19 mouse cellular contexts compared by ENCODE assay signal in genomic region chr2:60405431-60405830, GRCm38 (mm10).
"Had no signal": no experiment of that assay in that cellular context is flagged by ENCODE, and none has a peak within 500 bp of the region (broad histone marks: within the 10 kb centered on the region; RNA-seq: fewer than 3 reads in every experiment).

No protein-coding gene starts in this region.

- H3K9me3 ChIP-seq: intestine, embryonic 15.5 days; liver, embryonic 13.5 days; midbrain, embryonic 12.5 days; midbrain, embryonic 15.5 days; neural tube, embryonic 12.5 days; neural tube, embryonic 15.5 days had no signal

- H3K9ac ChIP-seq: intestine, embryonic 15.5 days; liver, embryonic 13.5 days; lung, embryonic 14.5 days; midbrain, embryonic 12.5 days; midbrain, embryonic 15.5 days; neural tube, embryonic 12.5 days; neural tube, embryonic 15.5 days had no signal

- DNase-seq: kidney, adult 11 months; kidney, adult 8-10 months; kidney, postnatal 14 days; kidney, postnatal 4 days; liver, embryonic 13.5 days; lung, embryonic 14.5 days; right cerebral cortex, adult 18-20 months; right cerebral cortex, postnatal 14 days; right cerebral cortex, postnatal 4 days; thymus, postnatal 25 days had no signal

- H3K27ac ChIP-seq: intestine, embryonic 15.5 days; left cerebral cortex, adult 2 months; liver, embryonic 13.5 days; macrophage; midbrain, embryonic 12.5 days; midbrain, embryonic 15.5 days; neural tube, embryonic 12.5 days; neural tube, embryonic 15.5 days; stomach, postnatal 0 days had no signal

- H3K4me2 ChIP-seq: intestine, embryonic 15.5 days; liver, embryonic 13.5 days; lung, embryonic 14.5 days; midbrain, embryonic 12.5 days; midbrain, embryonic 15.5 days; neural tube, embryonic 12.5 days; neural tube, embryonic 15.5 days had no signal

- H3K4me3 ChIP-seq: intestine, embryonic 15.5 days; left cerebral cortex, adult 2 months; liver, embryonic 13.5 days; midbrain, embryonic 12.5 days; midbrain, embryonic 15.5 days; neural tube, embryonic 12.5 days; neural tube, embryonic 15.5 days had no signal

- H3K4me1 ChIP-seq: midbrain, embryonic 12.5 days; midbrain, embryonic 15.5 days; neural tube, embryonic 12.5 days; neural tube, embryonic 15.5 days had no signal

- H3K27me3 ChIP-seq: intestine, embryonic 15.5 days; liver, embryonic 13.5 days; midbrain, embryonic 12.5 days; midbrain, embryonic 15.5 days; neural tube, embryonic 12.5 days; neural tube, embryonic 15.5 days had no signal

- H3K36me3 ChIP-seq: intestine, embryonic 15.5 days; liver, embryonic 13.5 days; midbrain, embryonic 12.5 days; midbrain, embryonic 15.5 days; neural tube, embryonic 12.5 days; neural tube, embryonic 15.5 days had no signal

- ATAC-seq: intestine, embryonic 15.5 days; lung, postnatal 0 days; midbrain, embryonic 15.5 days had no signal
